Mouse (Mus musculus) forebrain, embryonic 16.5 days (tissue): ENCODE measurements around the gene Efcab6. TPM values are rescaled to one million over a fixed set of nuclear protein-coding genes. Genes with fewer than 3 reads are reported as not detected.

Source experiments
- ATAC-seq: fragments of 200-750 bp; cut with Nextera tagmentation; 2 replicates; pipeline ENCODE4 v1.8.0; 2017; ENCODE audit warnings: mild to moderate bottlenecking, moderate library complexity
- H3K27ac ChIP-seq: fragments of 300-500 bp; sonication (generic); 2 replicates; pipeline ENCODE4 v1.5.1; 2014; ENCODE audit warnings: low read length, control low read depth
- H3K27me3 ChIP-seq: fragments of 300-500 bp; sonication (generic); replicated peaks from 2 replicates; pipeline ENCODE4 v1.6.1; 2014; ENCODE audit warnings: low read length; ENCODE audit not compliant: control insufficient read depth, insufficient read depth
- H3K36me3 ChIP-seq: fragments of 300-500 bp; sonication (generic); 2 replicates; pipeline ENCODE4 v1.6.1; 2014; ENCODE audit not compliant: control insufficient read depth, insufficient read depth
- H3K4me1 ChIP-seq: fragments of 300-500 bp; sonication (generic); replicated peaks from 2 replicates; pipeline ENCODE4 v1.6.1; 2014; ENCODE audit warnings: low read length; ENCODE audit not compliant: control insufficient read depth, insufficient read depth
- H3K4me2 ChIP-seq: fragments of 300-500 bp; sonication (generic); 2 replicates; pipeline ENCODE4 v1.6.1; 2014; ENCODE audit warnings: mild to moderate bottlenecking, low read length, control low read depth
- H3K4me3 ChIP-seq: fragments of 300-500 bp; sonication (generic); replicated peaks from 2 replicates; pipeline ENCODE4 v1.5.1; 2014; ENCODE audit warnings: mild to moderate bottlenecking, low read length, control low read depth
- H3K9ac ChIP-seq: fragments of 300-500 bp; sonication (generic); replicated peaks from 2 replicates; pipeline ENCODE4 v1.6.1; 2014; ENCODE audit warnings: low read depth, low read length, control low read depth
- H3K9me3 ChIP-seq: fragments of 300-500 bp; sonication (generic); 2 replicates; pipeline ENCODE4 v1.6.1; 2016; ENCODE audit warnings: low read length; ENCODE audit not compliant: control insufficient read depth
- WGBS: fragments of 180-500 bp; shearing (Covaris S2); extraction: QIAGEN DNeasy Blood & Tissue Kit; methylation state at CpG from one replicate; pipeline ENCODE4 v1.1.7; 2014; 5-methylcytosine and 5-hydroxymethylcytosine counted together
- polyA plus RNA-seq: library from polyadenylated mRNA; unstranded; fragments of >200 nt; fragmentation: Nextera tagmentation; extraction: Ambion mirVana; gene quantifications from 2 replicates; pipeline ENCODE4 v1.2.1, GENCODE M21; 2015

Efcab6 gene
- polyA plus RNA-seq, 1 experiment from 2014 or later, result 2.8 TPM

DNA sequence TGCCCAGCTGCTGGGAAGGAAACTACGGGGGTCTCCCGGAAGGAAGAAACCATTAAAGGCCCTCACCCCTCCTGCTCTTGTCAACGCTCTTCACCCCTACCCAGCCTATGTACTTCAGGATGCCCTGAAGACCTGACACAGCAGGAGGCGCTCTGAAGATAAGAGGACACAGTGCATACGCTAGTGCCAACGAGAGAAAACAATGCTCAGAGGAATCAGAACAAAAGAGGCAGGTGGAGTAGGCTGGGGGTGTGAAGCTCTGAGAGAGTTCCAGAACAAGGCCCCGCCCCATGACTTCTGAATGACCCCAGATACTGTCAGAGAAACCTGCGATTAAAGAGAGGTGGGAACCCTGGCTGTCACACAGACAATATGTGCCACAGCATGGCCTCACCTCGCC, 21.6 kb upstream of the Efcab6 start:
- Histone ChIP-seq H3K27me3 (no peaks in the 10 kb centered on the region), H3K4me1 (no peaks in the 10 kb centered on the region), H3K27ac (no peak overlapping the region), H3K9ac (no peak overlapping the region), H3K4me2 (no peak overlapping the region), H3K9me3 (no peaks in the 10 kb centered on the region), H3K36me3 (peaks cover 5% of the 10 kb centered on the region), H3K4me3 (no peak overlapping the region)
- 45% methylated on average over 9 of the region's 9 CpGs for WGBS
- ATAC-seq, result no peak

DNA sequence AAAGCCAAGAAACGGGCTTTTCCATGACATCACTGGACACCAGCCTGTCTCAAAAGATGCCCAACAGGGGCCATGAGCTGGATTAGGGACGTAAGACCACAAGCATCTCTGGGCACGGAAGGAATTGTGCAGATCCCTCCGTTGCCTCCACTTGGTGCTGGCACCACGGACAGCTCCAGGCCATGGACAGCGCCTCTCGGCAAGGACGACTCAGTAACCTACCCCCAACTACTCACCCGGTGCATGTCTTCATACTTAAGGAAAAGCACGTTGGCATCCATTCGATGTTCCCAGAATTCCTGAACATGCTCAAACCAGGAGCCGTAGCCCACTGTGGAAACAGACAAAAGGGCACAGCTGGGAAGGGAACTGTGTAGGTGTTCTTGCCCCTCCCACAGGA, 21.2 kb upstream of the Efcab6 start:
- no peak for ATAC-seq
- H3K4me3 ChIP-seq, result no peak overlapping the region
- WGBS, result 37% methylated on average over 12 of the region's 12 CpGs

DNA sequence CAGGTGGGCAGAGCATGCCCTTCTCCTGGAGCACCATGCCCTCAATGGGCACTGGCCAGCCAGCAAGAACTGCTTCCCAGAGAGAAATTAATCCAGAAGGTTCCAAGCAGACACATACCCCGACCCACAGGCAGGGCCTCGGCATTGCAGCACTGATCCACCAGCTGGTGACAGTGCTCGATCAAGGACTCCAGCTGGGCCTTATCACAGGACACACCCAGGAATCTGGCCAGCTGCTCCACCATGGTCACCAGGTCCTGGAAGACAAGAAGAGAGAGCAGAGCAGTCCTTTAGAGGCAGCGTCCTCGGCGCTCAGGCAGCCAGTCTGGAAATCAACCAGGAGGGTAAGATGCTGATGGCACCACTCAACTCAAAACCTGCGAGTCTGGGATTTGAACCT, 14.9 kb upstream of the Efcab6 start:
- H3K4me2 ChIP-seq, result no peak overlapping the region
- H3K9ac ChIP-seq, result no peak overlapping the region
- H3K9me3 ChIP-seq, result no peaks in the 10 kb centered on the region
- no peak overlapping the region for H3K27ac ChIP-seq
- no peak overlapping the region for H3K4me3 ChIP-seq
- H3K36me3 ChIP-seq, result no peaks in the 10 kb centered on the region; the same call in 1 of the 2 replicates
- no peaks in the 10 kb centered on the region for H3K27me3 ChIP-seq
- 89% methylated on average over 7 of the region's 7 CpGs for WGBS
- no peak for ATAC-seq
- no peaks in the 10 kb centered on the region for H3K4me1 ChIP-seq

More for the DNA sequence above, 21.2 kb upstream of the Efcab6 start:
- Histone ChIP-seq H3K27me3 (no peaks in the 10 kb centered on the region), H3K4me1 (no peaks in the 10 kb centered on the region), H3K27ac (no peak overlapping the region), H3K36me3 (peaks cover 5% of the 10 kb centered on the region), H3K9ac (no peak overlapping the region), H3K4me2 (no peak overlapping the region), H3K9me3 (no peaks in the 10 kb centered on the region)

DNA sequence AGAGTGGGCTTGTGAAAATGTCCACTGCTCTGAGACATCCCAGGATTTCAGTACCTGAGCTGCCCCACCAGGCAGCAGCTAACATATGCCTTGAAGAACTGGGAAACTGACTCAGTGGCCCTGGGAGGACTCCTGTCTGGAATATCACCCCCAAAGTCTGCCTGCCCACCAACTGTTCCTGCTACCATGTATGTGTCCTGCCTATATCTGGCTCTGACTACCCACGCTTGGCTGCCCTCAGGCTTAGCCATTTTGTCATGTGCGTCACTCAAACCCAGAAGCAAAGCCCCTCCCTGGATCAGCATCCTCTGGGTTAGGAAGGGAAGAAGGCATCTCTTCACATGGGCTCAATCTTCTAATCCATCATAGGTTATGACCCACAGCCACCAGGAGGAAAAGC, 14.3 kb upstream of the Efcab6 start:
- ATAC-seq, result no peak
- 92% methylated on average over 2 of the region's 2 CpGs for WGBS
- no peak overlapping the region for H3K4me3 ChIP-seq

DNA sequence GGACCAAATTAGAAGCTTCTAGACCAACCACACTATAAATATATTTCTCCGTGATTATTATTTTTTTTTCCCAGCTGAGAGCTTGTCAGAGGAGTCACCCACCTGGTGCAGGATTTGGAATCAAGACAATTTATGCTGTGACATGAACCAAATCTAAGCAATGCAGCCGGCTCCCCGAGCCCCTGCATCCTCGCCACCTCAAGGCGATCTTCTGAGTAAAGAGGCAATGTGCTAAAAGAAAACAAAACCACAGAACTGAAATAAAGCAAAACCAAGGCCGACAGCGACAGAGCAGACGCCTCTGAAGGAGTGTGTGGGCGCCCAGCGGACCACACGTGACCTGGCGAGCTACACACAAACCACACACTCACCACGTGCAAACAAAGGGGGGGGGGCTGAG, 13.5 kb upstream of the Efcab6 start:
- H3K27ac ChIP-seq, result no peak overlapping the region
- 63% methylated on average over 13 of the region's 13 CpGs for WGBS
- H3K36me3 ChIP-seq, result no peaks in the 10 kb centered on the region
- H3K4me2 ChIP-seq, result no peak overlapping the region
- no peak overlapping the region for H3K4me3 ChIP-seq
- H3K4me1 ChIP-seq, result peaks cover 7% of the 10 kb centered on the region
- no peak for ATAC-seq
- H3K9ac ChIP-seq, result no peak overlapping the region
- H3K27me3 ChIP-seq, result no peaks in the 10 kb centered on the region
- H3K9me3 ChIP-seq, result no peaks in the 10 kb centered on the region

More for the DNA sequence above, 14.3 kb upstream of the Efcab6 start:
- no peaks in the 10 kb centered on the region for H3K27me3 ChIP-seq
- no peaks in the 10 kb centered on the region for H3K36me3 ChIP-seq
- no peaks in the 10 kb centered on the region for H3K9me3 ChIP-seq
- peaks cover 4% of the 10 kb centered on the region for H3K4me1 ChIP-seq
- no peak overlapping the region for H3K9ac ChIP-seq
- no peak overlapping the region for H3K4me2 ChIP-seq
- H3K27ac ChIP-seq, result no peak overlapping the region

DNA sequence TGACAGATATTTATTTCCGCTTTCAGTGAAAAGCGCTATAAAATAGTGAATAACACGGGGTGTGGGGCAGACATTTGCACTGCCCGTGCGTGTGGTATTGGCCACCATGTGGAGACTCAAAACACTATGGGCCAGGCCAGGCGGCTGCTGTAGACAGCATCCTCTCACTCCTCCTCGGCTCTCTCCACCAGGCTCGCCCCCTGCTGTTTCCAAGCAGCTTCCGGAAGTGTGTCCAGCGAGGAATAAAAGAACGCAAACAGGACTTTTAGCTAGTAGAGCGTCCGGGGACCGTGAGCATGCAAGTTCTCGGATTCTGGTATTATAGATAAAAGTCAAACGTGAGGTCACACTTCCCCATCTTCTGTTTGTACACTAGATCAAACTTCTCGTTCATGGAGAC, 12.0 kb upstream of the Efcab6 start:
- no peaks in the 10 kb centered on the region for H3K27me3 ChIP-seq
- 58% methylated on average over 17 of the region's 17 CpGs for WGBS
- no peak for ATAC-seq

DNA sequence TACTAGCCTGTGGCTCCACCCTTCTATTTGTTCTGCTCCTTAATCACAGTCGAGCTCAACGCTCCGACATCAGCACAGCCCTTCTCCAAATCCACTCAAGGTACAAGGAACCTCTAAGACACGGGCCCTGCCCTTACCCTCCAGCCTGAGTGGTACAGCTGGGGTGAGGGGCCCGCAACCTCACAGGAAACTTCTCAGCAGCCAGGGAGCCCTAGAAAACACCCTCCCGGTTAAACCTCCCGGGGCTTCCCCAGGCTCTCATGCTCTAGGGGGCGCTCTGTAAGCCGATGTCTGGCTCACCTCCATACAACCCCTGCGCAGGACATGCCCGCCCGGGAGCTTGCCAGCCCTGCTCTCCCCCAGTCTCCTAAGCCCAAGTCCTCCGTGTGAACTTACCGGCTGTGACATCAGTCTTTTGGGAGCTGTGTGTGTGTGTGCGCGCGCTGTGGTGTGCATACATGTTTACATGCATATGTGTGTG, 9.6 kb upstream of the Efcab6 start:
- Histone ChIP-seq H3K27ac (no peak overlapping the region), H3K9me3 (no peaks in the 10 kb centered on the region), H3K4me1 (peaks cover 15% of the 10 kb centered on the region), H3K27me3 (no peaks in the 10 kb centered on the region), H3K4me3 (no peak overlapping the region), H3K36me3 (no peaks in the 10 kb centered on the region), H3K9ac (0 out of 2 replicates have a peak overlapping the region, but pooled peaks have one; percentile 22), H3K4me2 (peak overlapping the region; percentile 28)
- ATAC-seq, result no peak
- 15% methylated on average over 17 of the region's 17 CpGs for WGBS

More for the DNA sequence above, 12.0 kb upstream of the Efcab6 start:
- H3K9ac ChIP-seq, result no peak overlapping the region
- no peak overlapping the region for H3K4me3 ChIP-seq
- H3K4me1 ChIP-seq, result peaks cover 7% of the 10 kb centered on the region
- no peak overlapping the region for H3K4me2 ChIP-seq
- H3K36me3 ChIP-seq, result no peaks in the 10 kb centered on the region
- H3K9me3 ChIP-seq, result no peaks in the 10 kb centered on the region
- H3K27ac ChIP-seq, result no peak overlapping the region

DNA sequence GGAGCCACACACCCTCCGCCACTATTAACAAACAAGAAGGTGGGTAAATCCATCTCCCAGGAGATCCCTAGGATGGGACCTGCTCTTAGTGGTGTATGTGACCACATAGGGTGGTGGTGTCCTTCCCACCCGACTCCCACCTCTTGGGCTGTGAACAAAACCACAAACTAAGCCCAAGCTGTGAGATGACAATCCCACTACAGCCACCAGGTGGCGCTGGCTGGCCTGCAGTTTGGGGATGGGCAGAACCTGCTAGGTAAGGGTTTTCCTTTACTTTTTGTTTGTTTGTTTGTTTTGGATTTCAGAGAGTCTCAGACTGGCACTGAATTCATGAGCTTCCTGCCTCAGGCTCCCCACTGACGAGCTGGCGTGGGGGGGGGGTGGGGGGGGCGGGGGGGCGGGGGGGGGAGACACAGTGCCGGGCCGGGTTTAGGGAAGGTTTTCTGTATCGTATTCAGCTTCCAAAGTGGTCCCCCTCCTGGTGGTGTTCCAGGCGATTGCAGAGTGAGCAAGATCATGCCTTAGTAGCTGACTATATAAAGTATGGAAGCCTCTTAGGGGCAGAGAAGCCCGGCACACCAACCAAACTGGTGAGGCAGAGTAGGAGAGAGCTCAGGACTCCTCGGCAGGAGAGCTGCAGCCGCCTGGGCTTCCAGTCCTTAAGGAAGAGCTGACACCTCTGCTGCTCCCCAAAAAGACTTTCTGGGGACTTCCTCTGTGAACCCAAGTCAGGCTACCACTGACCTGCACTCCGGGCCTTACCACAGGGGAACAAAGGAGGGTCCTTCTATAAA, 8.9 kb upstream of the Efcab6 start:
- H3K4me1 ChIP-seq, result peaks cover 21% of the 10 kb centered on the region
- H3K4me3 ChIP-seq, result no peak overlapping the region
- peak overlapping the region; percentile 28 for H3K4me2 ChIP-seq
- H3K27ac ChIP-seq, result no peak overlapping the region
- H3K9me3 ChIP-seq, result no peaks in the 10 kb centered on the region
- WGBS, result 9% methylated on average over 11 of the region's 15 CpGs
- H3K27me3 ChIP-seq, result no peaks in the 10 kb centered on the region
- no peak overlapping the region for H3K9ac ChIP-seq
- H3K36me3 ChIP-seq, result no peaks in the 10 kb centered on the region
- ATAC-seq, result no peak; the same call in 1 of the 2 replicates

DNA sequence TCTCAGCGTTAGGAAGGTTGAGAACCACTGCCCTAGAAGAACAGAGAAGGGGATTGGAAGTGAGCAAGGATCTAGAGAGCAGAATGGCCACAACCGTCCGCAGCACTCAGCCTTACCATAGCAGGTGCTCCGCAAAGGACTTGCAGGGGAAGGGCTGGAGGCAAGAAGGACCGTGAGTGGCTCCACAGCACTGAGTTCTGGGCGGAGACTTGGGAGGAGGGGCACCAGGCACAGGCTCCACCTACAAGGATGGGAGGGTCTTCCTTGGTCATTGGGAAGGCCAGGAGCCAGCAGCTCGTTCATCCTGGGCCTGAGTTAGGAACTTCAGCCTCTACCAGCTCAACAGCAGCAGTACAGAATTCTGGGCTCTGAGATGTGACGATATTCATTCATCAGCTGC, 7.9 kb upstream of the Efcab6 start:
- no peak overlapping the region for H3K4me3 ChIP-seq
- H3K36me3 ChIP-seq, result no peaks in the 10 kb centered on the region
- no peak overlapping the region for H3K4me2 ChIP-seq
- no peak overlapping the region for H3K27ac ChIP-seq
- 27% methylated on average over 8 of the region's 8 CpGs for WGBS
- peaks cover 31% of the 10 kb centered on the region for H3K4me1 ChIP-seq
- no peaks in the 10 kb centered on the region for H3K9me3 ChIP-seq
- no peak for ATAC-seq
- no peak overlapping the region for H3K9ac ChIP-seq
- H3K27me3 ChIP-seq, result no peaks in the 10 kb centered on the region
